Mouse (Mus musculus): ENCODE results near the gene Fyb.

Fyb gene

DNA sequence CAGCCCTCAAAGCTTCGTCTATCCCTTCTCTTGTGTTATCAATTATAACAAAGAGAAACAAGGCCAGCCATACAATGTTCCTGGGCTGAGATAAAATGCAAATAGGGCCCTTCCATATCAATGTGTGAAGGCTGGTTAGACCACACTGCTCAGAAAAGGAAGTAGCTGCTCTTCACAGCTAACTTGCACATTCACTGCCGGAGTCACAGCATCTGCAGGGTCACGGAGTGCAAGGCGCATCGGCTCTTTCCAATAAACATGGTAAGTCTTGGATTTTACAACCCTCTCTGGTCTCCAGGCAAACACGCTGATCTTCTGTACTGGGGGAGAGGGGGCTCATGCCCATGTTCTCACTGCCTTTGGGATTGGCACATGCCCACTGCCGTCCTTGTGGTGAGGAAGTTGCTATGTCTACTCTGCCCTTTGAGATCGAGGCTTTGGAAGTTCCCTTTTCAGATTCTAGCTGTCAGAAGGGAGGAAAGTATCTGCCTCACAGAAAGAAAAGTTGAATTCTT, at the start of gene Fyb:
Gene Fyb (plus strand): TSS at position 201 of the 515 bp plus-strand sequence.
- DNase-seq, result no peak

DNA sequence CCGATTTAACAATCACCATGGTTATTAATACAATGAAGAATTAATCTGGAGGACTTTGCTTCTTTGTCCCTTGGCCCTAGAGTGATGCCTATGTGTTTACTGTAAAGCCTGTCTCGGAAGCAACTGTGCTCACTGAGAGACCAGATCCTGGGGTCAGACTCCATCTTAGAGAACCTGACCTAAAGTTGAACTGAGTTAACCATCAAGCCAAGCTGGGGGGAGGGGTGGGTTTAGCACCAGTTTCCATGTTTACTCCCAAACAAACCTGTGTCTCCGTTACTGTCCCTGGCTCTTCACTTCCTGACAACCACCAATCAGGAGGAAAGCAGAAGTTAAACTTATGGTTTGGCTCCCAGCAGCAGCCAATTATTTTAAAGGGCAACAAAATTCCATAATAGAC, 39.1 kb upstream of the Fyb start:
- no peak for DNase-seq

GRCm38 (mm10) chr15:6492386-6492785, 30.3 kb upstream of the Fyb start:
- no peak for DNase-seq

DNA sequence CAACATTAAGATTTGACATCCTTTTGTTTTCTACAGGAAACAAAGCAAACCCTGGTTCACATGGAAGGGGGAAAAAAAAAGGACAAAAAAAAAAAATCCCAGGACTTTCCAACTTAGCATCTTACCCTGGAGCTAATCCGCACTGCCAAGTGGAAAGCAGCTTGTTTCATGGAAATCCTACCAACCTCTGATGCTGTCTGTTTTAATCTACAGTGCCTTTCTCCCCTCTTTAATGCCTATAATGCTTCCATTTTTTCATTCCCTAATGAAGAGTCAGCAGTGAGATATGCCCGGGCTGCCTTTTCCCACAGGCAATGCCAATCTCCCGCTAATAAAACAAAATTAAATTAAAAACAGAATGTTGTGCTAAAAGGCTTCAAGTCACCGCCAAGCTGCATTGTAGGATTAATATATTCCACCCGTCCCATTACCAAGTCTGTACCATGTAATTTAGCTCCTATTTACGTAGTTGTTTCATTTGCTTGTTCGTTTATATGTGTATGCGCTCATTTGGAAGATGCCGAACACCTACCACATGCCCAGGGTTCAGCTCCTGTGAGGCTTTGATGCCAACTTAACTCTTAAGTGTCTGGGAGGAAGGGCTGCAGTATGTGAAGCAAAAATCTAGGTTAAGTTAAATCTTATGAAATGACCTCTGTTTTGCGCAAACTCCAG, 24.1 kb upstream of the Fyb start:
- DNase-seq, result no peak

GRCm38 (mm10) chr15:6500787-6501186, 21.9 kb upstream of the Fyb start:
- DNase-seq, result no peak

GRCm38 (mm10) chr15:6517525-6517924, 5.1 kb upstream of the Fyb start:
- DNase-seq, result no peak

DNA sequence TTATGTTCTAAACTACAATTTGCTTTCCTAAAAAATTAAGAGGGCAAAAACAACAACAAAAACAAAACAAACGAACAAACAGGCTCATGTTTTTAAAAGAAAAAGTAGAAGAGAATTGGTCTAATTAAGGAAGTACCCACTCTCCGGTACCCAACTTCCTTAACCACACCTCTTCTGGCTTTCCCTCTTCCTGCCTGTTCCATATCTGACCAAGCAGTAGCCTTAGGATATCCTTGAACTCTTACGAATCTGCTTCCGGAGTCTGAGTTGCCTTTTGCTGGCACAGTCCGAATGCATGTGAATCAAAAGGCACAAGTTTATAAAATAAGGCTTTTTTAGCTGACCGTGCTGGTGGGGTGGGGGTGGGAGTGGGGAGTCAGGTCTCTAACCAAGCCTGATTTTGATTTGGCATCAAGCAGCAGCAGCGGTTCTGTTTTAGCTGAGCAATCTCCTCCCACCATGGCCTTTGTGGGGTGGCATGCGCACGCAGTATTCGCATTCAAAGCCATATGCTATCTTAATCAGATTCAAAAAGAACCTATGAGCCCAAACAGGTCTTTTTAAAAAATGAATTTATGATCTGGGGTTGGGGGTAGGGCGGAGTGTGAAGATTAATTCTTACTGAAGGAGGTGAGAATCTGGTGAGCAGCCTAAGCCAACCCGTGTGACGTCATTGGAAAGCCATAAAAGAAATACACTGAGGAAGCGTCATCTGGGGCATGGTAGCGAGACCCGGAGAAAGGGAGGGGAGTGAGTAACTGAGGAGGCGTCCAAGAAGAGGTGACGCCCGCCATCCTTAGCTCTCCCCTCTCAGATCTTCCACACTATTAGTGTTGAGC, 3.0 kb upstream of the Fyb start:
- DNase-seq, result no peak

- no peak for DNase-seq
These were observed 2.0 kb upstream of the Fyb start for GRCm38 (mm10) chr15:6520505-6521155.

- DNase-seq, result no peak
These were observed 2.1 kb downstream of the Fyb start for GRCm38 (mm10) chr15:6524801-6525200.

DNA sequence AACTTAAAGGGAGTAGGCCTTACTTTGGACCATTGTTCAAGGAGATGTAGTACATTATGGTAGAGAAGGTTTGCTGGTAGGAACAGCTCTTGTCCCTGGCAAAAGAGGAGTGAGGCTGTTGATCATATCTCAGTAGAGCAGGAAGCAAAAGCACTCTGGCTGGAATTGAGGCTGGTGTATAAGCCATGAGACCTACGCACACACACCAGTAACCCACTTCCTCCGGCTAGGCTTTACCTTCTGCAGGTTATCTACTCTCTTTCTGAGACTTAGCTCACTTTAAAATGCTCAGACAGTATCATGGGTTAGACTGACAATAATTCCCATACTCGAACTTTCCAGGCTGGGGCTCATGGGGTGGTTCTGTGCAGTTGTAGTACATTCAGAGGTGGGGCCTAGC, 2.7 kb downstream of the Fyb start:
- no peak for DNase-seq

DNA sequence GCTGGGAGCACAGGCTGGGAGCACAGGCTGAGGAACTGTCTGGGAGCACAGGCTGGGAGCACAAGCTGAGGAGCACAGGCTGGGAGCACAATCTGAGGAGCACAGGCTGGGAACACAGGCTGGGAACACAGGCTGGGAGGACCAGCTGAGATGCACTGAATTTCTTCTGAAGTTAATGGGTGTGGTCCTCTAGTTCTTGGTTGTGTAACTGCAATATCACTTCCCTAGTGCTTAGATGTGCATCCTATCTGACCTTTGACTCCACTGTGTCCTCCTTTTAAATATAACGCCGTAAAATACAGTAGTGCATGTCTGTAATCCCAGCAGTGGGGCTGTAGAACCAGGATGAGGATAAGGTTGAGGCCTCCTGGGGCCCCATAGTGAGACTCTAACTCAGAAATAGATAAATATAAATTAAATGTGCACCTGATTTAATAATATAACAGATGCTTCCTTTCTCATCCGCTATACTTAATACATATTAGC, 11.2 kb downstream of the Fyb start:
- DNase-seq, result peak; percentile 5

- DNase-seq, result no peak
These were observed 11.9 kb downstream of the Fyb start for GRCm38 (mm10) chr15:6534592-6534991.

DNA sequence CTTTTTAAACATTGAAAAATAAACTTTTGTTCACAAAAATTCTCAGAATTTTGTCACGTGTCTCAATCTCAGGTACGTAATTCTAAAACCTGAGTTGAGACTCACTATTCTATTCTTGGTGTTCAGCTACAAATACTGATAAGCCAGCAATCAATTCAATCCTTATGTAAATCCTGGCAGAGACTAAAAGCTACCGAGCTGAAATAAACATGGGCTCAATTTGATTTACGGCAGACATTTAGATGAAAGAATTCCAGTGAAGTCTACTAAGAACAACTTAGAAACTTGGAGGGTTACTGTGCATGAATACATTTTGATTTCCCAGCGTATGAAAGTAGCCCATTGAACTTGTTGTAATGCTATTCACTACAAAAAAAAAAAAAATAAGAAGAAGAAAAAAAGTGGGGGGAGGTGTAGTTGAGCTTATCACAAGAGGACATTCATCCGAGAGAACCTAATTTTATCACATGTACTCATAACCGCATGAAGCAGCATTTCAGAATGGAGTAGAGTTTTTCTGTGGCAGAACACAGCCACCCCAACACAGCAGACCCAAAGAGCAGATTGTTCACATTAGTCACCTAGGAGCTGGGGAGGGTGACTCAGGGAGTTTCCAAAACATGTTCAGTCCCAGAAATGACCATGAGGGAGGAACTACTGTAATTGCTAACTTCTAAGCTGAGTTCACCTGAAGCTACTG, 17.1 kb downstream of the Fyb start:
- no peak for DNase-seq

DNA sequence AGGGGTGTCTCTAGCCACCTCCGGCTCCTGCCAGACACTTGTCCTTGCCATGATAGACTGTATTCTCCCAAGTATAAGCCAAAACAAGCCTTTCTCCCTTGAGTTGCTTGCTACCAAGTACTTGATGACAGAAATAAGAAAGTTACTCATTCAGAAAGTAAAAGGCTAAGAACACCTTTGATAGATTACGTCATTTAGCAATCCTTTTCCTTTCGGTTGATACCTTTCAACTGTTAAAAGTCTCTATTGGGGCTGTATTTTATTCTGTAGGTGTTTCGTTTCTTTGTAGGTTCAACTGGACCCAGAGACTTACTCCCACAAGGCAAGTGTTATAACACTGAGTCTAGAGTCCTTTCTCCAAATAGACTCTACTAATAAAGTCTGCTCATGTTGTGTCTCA, 26.3 kb downstream of the Fyb start:
- DNase-seq, result no peak

DNA sequence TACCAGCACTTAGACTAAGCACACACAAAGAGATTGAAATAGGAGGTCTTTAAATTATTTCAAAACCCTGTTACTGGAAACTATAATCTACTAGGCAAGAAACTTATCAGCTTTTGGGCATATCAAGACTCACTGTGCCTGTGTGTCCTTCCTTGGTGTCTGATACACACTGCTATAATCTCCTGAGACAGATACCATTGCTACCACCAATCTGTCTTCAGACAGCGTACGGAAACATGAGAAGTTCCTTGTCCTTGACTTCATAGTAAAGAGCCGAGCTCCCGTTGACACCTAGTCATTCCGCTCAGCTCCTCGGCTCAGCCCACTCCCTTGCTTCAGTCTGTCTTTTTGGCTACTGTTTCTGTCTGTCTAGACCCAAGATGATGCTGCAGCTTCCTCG, 29.2 kb downstream of the Fyb start:
- DNase-seq, result no peak

GRCm38 (mm10) chr15:6554742-6555141, 32.1 kb downstream of the Fyb start:
- peak; percentile 46 for DNase-seq

DNA sequence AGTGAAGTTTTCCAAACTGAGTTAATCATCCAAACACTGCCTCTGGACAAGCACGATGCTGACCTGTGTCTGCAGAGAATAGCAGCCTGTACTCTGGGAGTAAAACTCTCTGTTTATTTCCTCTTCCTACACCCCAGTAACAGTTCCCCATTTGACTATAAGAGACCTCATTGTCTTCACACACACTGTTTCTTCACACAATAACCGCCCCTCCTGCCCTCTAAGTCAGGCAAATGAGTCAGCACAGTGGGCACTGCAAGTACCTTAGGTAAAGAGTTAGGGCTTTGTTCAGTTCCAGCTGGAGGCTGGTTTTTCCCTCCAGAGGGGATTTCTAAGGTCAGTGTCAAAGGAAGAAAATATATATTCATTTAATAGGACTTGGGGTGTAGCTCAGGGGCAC, 32.9 kb downstream of the Fyb start:
- peak; percentile 27 for DNase-seq

DNA sequence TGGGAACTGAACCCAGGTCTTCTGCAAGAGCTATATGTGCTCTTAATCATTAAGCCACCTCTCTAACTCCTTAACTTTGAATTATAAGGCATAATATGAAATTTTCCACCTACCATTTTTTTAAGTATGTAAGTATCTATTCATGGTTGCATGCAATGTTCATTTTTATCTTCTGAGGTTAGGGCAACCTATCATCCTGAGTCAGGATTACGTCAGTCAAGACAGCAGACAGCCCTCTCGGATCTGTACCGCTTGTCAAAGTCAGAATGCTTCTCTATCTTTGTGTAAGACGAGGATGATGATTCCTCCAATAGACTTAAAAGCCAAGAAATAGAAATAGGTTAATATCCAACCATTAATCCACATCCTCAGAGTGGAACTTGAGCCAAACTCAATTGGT, 33.6 kb downstream of the Fyb start:
- no peak for DNase-seq

- DNase-seq, result no peak
These were observed 34.3 kb downstream of the Fyb start for GRCm38 (mm10) chr15:6556911-6557310.

- DNase-seq, result no peak
These were observed 34.9 kb downstream of the Fyb start for GRCm38 (mm10) chr15:6557552-6557951.

- no peak for DNase-seq
These were observed 36.5 kb downstream of the Fyb start for GRCm38 (mm10) chr15:6559188-6559587.

GRCm38 (mm10) chr15:6560696-6561095, 38.0 kb downstream of the Fyb start:
- no peak for DNase-seq

DNA sequence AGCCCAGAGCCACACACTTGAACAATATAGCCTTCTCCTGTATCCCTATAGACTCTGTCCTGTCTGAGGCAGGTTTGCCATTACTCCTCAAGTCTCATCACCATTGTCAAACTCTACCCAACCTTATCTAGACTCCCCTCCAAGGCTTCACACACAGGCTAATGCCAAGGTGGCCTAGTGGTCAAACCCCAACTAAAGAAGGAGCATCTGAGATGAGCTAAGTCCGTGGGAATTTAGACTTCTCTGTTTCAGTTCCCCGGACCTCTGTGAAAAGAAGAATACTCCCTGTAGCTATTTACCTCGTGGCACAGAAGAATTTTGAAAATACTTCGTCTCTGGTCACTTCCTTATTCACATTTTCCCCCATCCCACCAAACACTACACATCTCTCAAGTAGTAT, 39.5 kb downstream of the Fyb start:
- no peak for DNase-seq

All from retina, postnatal 1 day (tissue).